Mouse (Mus musculus) erythroblast, embryonic 14.5 days (primary cell): Measurements from ENCODE around the gene Atg4d.

Source experiments
- GATA1 ChIP-seq: IDR thresholded peaks from 2 replicates; pipeline ENCODE4 v1.6.1; 2012; ENCODE audit warnings: low read length, inconsistent platforms, mixed read lengths
- TAL1 ChIP-seq: IDR thresholded peaks from 3 replicates; pipeline ENCODE4 v1.6.1; 2012; ENCODE audit warnings: low read length, inconsistent platforms, mixed read lengths

GRCm38 (mm10) chr9:21311695-21312094, 46.6 kb downstream of the Atg4d start:
- no peak for TF ChIP-seq TAL1
- TF ChIP-seq GATA1, result no peak
